Mouse (Mus musculus): ENCODE measurements around the gene Usp3.

DNA sequence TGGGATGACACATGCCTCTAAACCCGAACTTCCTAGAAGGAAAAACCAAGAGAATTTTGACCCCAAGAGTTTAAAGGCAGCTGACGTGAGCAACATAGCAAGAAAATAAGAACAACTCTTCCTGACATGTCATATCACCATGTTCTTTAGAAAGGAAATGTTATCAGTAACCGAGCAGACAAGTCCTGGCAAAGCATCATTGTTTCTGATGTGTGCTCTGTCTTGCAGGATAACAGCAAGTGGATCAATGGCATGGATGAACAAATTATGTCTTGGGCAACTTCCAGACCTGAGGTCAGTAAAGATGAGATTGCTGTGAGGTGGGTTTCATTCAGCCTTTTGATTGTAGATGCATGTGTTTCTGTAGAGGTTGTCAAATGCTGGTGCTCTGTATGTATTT is 109.5 kb downstream of the Usp3 start:
- TF ChIP-seq CTCF (IDR thresholded peaks at IDR 0.05; ENCODE audit: control insufficient read depth, insufficient read depth, insufficient replicate concordance, low read depth, low read length): no peak
- TF ChIP-seq POLR2A (IDR thresholded peaks at IDR 0.05; ENCODE audit: control insufficient read depth, low read depth, low read length): no peak
